Mouse (Mus musculus) bone marrow macrophage, adult 2 months (primary cell): Measurements from ENCODE around the gene Gse1.

Experiments used
- CTCF ChIP-seq: IDR thresholded peaks from 2 replicates; pipeline ENCODE4 v1.5.1; 2012; ENCODE audit warnings: low read depth, mild to moderate bottlenecking, low read length, moderate library complexity
- POLR2A ChIP-seq: IDR thresholded peaks from 2 replicates; pipeline ENCODE4 v1.6.1; 2012; ENCODE audit warnings: mild to moderate bottlenecking, low read depth, low read length, borderline replicate concordance

DNA sequence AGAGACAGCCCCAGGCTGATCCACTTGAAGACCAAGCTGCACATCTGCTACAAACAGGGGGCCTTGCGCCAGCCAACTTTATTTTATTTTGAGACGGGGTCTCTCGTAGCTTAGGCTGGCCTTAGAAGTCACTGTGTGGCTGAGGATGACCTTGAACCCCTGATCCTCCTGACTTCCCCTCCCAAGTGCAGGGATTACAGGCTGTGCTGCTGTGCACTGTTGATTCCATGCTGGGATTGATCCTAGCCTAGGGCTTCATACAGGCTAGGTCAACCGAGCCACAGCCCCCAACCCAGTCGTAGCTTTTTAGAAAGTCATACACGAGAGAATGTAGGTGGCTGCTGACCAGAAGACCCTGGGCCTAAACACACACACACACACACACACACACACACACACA lies 284.9 kb downstream of the Gse1 start:
- TF ChIP-seq POLR2A (no peak), CTCF (no peak)
